Mouse (Mus musculus) heart, adult 18-20 months (tissue): ENCODE results near the gene Cstb. TPM values are rescaled to one million over a fixed set of nuclear protein-coding genes. Genes with fewer than 3 reads are reported as not detected.

Source experiments
- DNase-seq, 2 experiments: peaks; one replicate each; pipeline ENCODE4 v3.0.0; 2021 to 2022; ENCODE audit warnings: mixed read lengths in 1 of 2
- microRNA-seq, 2 experiments: library from miRNA; unstranded; fragments of <30 nt; microRNA quantifications; one replicate each; pipeline ENCODE4 v1.2.0; 2022
- total RNA-seq, 2 experiments: library from RNA; stranded (reverse); gene quantifications; 2 replicates each; pipeline ENCODE4 v1.2.3; 2021

Gene Cstb
- total RNA-seq, 2 experiments from 2014 or later: 25.5 to 33.5 TPM

GRCm38 (mm10) chr10:78460463-78460862 lies 35.0 kb downstream of the Cstb start:
- DNase-seq: peak; percentile 31 to 46

GRCm38 (mm10) chr10:78461767-78462166 lies 36.3 kb downstream of the Cstb start:
- DNase-seq: no peak

DNA sequence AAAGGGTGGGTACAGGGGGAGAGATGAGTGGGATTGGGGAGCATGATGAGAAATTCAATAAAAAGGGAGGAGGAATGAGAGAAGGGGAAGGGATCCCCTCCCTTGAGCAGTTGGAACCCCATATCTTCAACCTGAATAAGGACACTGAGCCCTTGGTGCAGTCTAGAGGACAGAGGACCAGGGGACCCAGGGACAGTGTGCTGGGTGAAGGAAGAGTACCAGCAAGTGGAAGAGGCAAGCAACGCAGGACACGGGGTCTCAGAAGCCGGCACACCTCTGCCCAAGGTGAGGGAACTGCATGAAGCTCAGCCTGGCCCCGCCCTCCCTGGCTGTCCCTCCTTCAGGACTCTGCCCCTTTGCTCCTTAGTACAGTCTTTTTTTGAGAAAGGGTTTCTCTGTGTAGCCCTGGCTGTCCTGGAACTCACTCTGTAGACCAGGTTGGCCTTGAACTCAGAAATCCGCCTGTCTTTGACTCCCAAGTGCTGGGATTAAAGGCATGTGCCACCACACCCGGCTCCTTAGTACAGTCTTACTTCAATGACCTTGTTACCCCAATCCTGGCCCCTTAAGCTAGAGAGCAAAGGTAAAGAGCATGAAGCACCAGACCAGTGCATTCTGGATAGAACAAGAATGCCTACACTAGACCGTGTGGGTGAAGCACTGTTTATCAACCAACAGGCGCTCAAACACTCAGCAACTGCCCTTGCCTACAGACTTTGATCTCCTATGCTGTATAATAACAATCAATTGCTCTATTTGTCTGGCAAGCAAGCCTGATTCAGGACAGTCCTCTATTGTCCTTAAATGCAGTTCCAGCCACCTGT lies 37.7 kb downstream of the Cstb start:
- DNase-seq: no peak

- DNase-seq: peak in 1 of 2 experiments; percentile 28
Measured at GRCm38 (mm10) chr10:78463769-78464167, 38.3 kb downstream of the Cstb start.

DNA sequence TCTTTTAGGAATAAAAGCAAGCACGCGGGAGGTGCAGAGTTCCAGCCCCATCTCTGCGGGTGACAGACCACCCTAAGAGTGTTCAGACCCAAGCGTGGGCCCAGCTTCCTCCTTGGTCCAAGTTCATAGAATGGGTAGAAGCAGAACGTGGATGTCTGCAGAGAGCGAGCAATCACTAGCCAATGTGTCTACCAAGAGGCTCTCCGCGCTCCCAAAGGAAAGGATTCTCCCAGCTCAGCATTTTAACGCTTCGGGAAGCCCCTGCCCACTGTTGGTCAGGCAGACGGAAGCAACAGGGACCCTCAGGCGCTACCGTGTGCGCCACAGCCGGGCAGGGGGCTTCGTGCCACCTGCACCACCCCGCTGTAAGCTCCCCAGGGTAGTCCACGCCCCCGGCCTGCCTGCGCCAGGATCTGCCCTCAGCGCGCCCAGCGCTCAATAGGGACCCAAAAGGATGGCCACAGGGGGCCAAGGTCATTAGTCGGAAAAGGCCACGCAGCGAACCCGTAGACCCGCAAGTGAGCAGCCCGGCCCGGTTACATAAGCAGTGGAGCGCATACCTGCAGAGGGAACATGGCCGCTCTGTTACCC lies 38.8 kb downstream of the Cstb start:
- no peak for DNase-seq

DNA sequence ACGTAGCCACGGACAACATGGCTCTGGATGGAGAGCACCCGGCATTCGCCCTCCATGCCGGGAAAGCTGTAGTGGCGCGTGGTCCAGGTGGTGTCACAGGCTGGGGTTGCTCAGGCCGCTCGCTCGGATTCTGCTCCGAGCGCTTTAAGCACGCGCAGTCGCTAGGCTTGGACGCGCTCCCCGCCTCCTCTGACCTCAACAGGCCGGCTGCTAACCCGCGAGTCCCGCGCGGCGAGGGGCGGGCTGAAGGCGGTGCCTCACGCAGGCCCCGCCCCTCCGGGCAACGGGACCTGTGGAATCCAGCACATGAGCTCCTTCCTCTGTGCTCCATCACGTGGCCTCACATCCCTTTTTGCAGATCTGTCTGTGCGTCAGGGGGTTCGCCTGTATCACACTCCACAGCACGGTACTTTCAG lies 39.3 kb downstream of the Cstb start, which contains the start of gene Pdxk:
Pdxk (minus strand) TSS at position 184 of the 416 bp plus-strand sequence.
- peak; percentile 95 to 98 for DNase-seq

DNA sequence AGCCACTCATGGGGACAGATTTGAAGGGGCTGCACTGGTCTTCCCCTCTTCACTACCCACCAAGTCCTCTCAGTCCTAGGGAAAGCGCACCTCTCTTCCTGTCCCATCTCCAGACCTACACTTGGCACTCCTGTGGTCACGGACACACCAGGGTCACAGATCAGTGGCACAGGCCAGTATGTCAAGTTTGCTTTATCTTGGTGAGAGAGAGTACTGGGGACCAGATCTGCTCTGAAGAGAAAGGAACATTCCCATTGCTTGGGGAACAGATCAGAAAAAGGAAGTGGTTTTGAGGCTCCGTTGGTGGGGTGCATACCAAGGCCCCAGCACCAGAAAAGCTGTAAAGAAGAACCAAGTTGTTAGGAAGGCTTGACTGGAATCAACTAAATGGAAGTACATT lies 40.0 kb downstream of the Cstb start:
- DNase-seq: peak; percentile 36 to 51

- no peak for DNase-seq
Measured at GRCm38 (mm10) chr10:78466647-78467046, 41.2 kb downstream of the Cstb start.

GRCm38 (mm10) chr10:78467761-78468310 lies 42.4 kb downstream of the Cstb start:
- DNase-seq: peak; percentile 28 to 38

- DNase-seq: no peak
Measured at GRCm38 (mm10) chr10:78470582-78471313, 45.3 kb downstream of the Cstb start.

DNA sequence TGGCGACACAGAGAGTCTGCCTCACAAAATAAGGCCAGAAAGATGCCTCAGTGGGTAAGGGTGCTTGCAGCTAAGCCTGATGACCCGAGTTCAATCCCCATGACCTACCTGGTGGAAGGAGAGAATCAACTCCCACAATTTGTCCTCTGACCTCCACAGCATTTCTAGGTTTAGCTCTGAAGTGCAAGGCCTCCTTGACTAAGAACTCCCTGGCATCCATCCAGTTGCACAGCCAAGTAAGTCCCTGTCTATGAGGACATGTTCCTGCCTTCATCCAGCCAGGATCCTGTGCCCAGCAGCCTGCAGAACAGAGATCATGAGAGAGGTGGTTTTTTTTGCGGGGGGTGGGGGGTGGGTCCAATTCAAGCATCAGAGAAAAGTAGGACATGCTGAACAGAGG lies 46.6 kb downstream of the Cstb start:
- DNase-seq: no peak

GRCm38 (mm10) chr10:78473434-78473833 lies 48.0 kb downstream of the Cstb start:
- no peak for DNase-seq

- DNase-seq: no peak
Measured at GRCm38 (mm10) chr10:78474759-78475158, 49.3 kb downstream of the Cstb start.

- no peak for DNase-seq
Measured at GRCm38 (mm10) chr10:78476821-78477220, 51.4 kb downstream of the Cstb start.

Small RNA genes lying within 50 kb of the gene (microRNA-seq; reads per million reads assigned to microRNA genes)
- gene Mir6410: 0 reads per million in 2 experiments
- 0 reads per million in 2 experiments for gene Mir6907
- gene Mir6908: 0.27 to 0.38 reads per million in 2 experiments

Other genes starting within 250 kb of the Cstb start
- 10 to 100 TPM; 11.2 to 11.6 TPM for gene Pwp2, start 240.5 kb upstream of the Cstb start, total RNA-seq
- gene Trappc10, start 181.0 kb upstream of the Cstb start, total RNA-seq: 10 to 100 TPM; 51.1 to 54.8 TPM
- gene Agpat3, start 73.2 kb upstream of the Cstb start, total RNA-seq: 100 to 1,000 TPM; 214 to 237 TPM
- gene Rrp1, start 12.6 kb upstream of the Cstb start, total RNA-seq: 10 to 100 TPM; 90.5 to 94.6 TPM
- gene Pdxk, start 39.3 kb downstream of the Cstb start, total RNA-seq: 10 to 100 TPM; 11.5 to 12.0 TPM
- not detected for gene Olfr1358, start 91.8 kb downstream of the Cstb start, total RNA-seq
- 10 to 100 TPM; 31.6 to 40.5 TPM for gene Ilvbl, start 148.7 kb downstream of the Cstb start, total RNA-seq
- gene Syde1, start 166.3 kb downstream of the Cstb start, total RNA-seq: 10 to 100 TPM; 11.0 to 11.5 TPM
- not detected for gene Olfr1357, start 192.4 kb downstream of the Cstb start, total RNA-seq